Mouse (Mus musculus): Measurements from ENCODE around the gene Tbxa2r. TPM values are rescaled to one million over a fixed set of nuclear protein-coding genes. Genes with fewer than 3 reads are reported as not detected.

Gene Tbxa2r
- polyA plus RNA-seq (2012; rRNA removed): 3.5 and 4.3 TPM in 2 replicates

DNA sequence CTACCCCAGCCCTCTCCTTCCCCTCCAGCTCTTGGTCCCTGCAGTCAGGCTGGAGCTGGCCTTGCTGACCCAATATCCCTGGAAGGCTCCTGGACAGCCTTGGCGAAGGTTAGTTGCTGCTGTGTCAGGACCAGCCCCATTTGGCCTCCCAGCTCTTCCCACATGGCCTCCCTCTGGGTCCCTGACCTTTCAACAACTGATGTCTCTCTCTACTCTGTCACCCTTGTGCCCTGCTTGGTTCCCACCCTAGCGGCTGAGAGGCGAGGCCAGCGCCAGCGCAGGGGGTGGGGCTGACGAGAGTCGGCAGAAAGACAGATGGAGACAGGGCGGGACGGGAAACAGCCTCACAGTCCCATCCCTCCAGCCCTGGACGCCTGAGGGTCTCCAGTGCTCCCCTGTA lies at the start of gene Tbxa2r:
Gene Tbxa2r, plus strand, starts transcription at position 346 of the 400 bp plus-strand sequence.

DNA sequence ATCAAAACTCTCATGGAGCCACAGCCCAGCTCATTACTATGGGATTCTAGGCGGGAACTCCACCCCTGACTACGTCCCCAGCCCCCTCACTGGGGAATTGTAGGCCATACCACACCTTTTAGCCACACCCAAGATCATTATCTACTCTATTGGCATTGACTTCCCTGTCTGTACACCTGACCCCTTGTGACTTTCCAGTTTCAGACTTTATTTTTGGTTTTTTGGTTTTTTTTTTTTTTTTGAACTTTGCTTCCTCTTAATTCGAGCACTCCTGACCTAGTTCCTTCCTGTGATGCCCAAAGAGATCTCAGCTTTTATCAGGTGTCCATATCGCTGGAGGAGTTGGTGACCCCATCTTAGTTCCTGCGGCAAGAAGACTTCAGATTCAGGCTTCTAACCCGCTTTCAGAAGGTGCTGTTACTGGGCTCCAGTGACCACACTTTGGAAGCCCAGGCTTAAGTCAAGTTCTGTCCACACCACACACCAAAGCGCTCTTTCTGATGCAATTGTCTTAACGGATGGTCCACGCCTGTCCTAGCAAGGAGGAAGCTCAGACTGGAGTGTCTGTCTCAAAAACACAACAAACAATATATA lies 36.9 kb upstream of the Tbxa2r start, which contains the start of gene Tjp3:
Gene Tjp3, minus strand, starts transcription at position 71 of the 594 bp plus-strand sequence.

DNA sequence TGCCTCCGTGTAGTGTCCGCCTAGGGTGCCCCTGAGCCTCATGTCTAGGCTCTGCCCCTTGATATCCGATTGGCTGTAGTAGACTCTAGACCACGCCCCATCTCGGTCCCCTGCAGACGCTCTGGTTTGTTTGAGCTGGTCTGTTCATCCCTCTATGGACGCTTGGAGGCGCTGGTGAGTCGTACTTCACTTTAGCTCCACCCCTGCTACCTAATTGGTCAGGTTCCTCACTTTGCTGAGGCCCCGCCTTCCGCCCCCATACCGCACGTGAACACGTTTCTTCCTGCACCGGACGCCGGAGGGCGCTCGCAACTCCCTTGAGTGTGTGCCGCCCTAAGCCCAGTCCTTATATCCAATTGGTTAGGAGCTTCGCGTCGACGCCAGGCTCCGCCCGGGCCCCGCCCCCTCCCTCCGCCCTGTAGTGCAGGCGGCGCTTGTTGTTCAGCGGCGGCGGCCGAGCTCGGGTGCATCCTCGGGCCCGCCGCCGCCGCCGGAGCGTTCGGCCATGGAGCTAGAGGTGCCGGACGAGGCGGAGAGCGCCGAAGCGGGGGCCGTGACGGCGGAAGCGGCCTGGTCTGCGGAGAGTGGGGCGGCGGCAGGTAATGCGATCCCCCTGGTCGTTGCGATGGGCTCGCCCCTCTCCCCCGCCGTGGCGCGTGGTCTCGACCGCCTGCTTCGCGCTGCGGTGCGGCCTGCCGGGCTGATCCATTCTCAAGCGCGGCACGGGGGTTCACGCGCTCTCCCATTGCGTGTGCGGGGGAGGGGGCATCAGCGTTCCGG lies 35.8 kb upstream of the Tbxa2r start, which contains the start of gene Pip5k1c:
Gene Pip5k1c, plus strand, starts transcription at position 410 of the 780 bp plus-strand sequence.

DNA sequence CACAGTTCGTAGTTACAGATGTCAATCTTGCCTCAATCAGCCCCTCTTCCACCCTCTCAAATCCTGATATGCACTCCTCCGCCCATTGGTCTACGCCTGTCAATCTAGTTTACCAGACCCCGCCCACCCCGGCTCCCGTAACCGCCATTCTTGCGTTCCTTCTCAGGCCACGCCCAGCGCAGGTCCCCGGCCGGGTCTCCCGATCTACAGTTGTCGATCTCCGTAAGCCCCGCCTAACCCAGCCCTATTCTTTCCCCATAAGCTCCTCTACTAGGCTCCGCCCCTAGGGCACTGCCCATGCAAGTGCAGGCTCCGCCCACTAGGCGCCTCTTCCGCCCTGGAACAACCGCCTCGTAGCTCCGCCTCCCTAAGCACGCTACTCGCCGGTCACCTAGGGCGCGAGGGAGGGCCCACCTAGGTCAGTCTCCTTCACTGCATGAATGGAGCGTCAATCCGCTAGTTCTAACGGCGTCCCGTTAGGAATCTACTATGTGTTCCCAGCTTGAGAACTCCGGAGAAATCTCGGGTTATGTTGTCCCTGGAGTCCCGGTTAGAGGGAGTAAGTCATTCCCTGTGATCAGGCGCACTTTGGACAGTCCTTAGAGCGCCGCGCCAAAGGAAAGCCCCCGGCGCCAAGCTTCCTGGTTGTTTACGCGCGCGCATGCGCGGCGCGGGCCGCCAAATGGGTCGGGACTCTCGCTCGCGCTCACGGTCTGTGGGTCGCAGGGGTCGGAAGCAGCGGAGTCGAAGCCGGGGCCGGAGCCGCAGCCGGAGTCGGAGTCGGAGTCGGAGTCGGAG lies 7.8 kb upstream of the Tbxa2r start, which contains the start of gene Cactin:
Gene Cactin, plus strand, starts transcription at position 554 of the 798 bp plus-strand sequence.

DNA sequence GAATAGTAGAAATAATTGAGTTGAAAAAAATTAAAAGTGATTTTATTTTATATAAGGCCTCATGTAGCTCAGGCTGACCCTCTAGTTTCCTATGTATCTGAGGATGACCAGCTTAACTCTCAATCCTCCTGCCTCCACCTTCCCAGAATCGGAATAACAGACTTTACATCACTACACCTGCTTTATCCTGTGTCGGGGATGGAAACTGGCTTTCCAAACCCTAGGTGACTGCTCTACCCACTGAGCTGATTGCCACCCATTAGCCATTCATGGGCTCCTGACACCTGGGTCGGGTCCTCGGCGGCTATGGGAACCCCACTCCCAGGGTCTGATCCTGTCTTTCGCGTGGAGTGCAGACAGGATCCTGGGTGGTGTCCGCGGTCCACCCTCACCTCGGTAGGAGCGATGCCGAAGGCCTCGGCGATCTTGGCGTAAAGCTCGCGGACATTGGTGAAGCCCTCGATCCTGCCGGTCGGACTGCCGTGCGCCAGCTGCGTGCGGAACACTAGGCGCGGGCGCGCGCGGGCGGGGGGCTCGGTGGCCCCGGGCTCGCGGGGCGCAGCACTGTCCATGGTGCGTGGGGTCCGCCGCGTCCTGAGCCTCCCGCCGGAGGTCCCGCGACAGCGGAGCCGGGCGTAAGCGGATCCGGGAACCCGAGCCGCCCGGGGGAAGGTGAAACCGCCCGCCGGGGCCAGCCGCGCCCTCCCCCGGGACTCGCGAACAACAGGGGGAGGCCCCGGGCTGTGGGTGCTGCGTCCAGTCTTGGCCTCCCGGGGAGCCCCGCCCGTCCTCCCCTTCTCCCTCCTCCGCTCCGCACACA lies 14.4 kb downstream of the Tbxa2r start, which contains the start of gene Gipc3:
Gene Gipc3, minus strand, starts transcription at position 581 of the 820 bp plus-strand sequence.

DNA sequence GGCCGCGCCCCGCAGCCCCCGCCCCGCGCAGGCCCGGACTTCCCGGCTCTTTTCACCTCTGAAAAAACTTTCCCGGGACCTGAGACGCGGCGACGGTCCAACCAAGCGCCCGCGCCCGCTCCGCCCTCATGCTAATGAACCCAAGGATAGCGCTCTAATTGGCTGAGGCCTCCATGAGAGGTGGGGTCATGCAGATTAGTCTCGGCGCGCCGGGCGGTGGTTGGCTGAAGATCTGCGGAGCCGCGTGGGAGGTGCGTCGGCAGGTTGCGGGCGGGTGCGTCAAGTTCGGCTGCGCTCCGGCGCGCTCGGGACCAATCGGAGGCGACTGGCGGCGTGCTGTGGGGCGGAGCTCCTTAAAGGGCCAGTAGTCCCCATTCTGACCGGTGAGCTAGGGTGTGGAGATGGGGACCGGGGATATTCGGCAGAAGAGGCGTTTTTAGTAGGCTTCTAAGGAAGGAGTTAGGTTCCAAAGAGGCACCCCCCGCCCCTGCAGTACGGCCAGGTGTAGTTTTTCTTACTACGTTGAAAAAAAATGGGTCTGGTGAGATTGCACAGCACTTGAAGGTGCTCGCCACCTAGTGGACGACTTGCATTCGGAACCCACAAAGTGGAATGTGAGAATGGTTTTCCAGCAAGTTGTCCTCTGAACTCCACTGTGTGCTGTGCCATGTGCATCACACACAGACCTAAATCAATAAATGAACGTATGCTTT lies 22.0 kb downstream of the Tbxa2r start, which contains the start of gene Hmg20b:
Gene Hmg20b, minus strand, starts transcription at position 130 of the 713 bp plus-strand sequence.

DNA sequence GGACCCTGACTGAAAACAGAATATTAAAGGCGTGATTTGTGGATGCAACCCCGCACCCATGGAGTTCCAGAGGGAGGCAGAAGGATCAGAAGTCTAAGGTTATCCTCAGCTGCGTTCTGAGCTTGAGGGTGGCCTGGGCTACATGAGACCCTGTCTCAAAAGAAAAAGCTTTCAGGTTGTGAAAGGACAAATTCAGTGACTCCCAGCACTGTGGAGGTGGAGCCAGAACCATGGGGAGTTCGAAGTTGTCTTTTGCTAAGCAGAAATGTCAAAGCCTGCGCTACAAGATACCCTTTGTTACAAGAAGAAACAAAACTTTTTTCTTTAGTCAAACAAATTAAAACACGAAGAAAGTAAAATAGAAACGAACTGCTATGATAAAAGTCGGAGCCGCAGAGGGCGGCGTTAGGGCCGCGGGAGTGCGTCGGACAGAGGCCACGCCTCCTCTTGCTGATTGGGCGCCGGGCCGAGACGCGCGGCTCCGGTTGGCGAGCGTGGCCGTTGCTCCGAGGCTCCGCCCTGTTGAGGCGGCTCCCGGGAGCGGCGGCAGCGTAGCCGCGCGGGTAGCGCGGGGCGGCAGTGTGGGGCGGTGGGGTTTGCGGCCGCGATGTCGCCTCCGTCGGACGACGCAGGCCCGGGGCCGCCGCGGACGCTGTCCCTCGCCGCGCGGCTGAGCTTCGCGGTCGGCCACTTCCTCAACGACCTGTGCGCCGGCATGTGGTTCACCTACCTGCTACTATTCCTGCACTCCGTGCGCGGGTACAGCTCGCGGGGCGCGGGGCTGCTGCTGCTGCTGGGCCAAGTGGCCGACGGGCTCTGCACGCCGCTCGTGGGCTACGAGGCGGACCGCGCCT lies 28.7 kb downstream of the Tbxa2r start, which contains the start of gene Mfsd12:
Gene Mfsd12, plus strand, starts transcription at position 501 of the 854 bp plus-strand sequence.

DNA sequence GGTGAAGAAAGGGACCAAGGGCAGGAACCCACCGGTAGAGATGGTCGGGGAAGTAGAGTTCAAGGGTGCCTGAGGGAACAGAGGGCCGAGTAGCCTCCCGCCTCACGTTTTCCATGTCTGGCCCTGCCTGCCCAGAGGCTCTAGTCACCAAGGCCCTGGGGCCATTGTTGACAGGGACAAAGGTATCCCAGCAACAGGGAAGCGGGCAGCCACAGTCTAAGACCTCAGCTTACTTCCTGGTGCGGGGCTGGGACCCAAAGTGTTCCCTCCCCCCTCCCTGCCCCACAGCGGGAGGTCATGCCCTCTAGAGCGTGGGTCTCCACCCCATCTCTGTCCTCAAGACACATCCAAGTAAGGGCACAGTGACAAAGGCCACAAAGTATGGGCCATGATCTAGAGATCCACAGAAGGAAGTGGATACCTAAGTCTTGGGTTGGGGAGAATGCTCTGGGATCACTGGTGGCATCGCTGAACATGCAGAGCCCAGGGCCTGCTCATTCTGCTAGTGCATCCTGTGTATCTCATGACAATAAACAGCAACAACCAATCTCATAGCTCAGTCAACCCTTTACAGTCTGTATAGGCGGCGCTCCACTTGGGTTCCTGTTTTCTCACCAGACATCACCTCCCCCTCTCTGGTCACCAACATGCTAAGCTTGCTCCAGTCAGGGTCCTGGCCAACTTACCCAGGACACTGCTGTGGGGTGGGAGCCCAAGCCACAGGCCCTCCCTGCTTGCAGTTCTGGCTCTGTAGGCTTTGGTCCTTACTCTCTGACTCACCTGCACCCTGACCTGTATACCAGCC lies 37.3 kb downstream of the Tbxa2r start, which contains the start of gene 4930404N11Rik:
Gene 4930404N11Rik, minus strand, starts transcription at position 145 of the 805 bp plus-strand sequence.

DNA sequence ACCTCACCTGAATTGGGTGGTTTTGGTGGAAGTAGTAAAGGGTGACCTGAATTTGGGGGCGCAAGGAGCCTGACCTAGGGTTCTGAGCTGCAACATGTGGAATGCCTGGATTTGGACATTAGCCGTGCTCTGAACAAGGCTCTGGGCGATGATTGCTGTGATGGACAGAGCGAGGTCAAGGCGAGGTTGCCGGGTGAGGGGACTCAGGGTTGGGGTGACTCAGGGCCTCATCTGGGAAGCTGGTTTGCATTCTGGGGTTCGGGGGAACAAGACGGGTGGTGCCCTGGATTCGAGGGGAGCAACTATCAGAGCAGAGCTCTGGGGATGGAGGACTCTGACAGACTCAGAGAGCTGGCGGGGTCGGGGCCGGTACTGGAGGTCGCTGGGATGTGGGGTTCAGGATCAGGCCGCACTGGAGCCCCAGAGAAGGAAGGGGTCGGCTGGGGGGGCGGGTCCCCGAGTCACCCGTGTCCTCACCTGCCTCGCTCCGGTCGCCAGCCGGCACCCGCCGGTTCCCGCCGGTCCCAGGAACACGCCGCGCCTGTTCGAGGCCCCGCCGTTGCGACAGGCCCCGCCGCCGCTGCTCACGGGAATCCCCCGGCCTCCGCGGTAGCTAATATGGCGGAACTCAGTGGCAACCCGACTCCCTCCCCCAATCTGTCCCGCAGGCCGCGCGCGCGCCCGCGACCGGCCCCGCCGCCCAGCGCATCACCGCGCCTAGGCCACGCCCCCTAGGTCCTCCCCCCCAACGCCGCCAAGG lies 49.4 kb downstream of the Tbxa2r start, which contains the start of gene Fzr1:
Gene Fzr1, minus strand, starts transcription at position 724 of the 760 bp plus-strand sequence.

DNA sequence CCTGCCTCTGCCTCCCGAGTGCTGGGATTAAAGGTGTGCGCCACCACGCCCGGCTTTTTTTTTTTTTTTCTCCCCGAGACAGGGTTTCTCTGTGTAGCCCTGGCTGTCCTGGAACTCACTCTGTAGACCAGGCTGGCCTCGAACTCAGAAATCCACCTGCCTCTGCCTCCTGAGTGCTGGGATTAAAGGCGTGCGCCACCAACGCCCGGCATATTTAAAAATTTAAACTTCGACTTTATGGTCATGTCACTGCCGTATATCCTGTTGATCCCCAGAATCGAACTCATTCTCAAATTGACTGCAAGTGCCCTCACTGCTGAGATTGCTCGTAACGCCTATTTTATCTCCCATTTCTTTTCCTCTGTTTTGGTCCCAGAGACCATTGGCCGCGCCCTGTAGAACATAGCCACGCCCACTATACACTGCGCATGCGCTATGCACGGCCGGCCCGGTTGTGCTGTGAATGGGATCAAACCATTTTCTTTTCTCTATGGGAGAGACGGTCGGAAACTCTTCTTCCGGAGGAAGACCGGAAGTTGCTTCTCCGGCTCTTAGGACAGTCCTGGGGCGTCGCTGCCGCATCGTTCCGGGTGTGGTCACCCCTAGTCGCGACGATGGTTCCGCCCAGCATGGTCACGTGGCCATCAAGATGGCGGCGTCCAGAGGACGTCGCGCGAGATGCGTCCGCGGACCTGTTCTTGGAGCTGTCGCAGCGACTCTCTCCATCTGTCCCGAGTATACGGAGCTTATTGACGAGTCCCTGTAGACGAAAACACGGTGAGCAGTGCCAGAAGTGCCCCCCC lies 55.5 kb downstream of the Tbxa2r start, which contains the start of the genes Dohh and Gm48551:
Gene Dohh, plus strand, starts transcription at position 627 of the 803 bp plus-strand sequence.
Gene Gm48551, plus strand, starts transcription at position 665 of the 803 bp plus-strand sequence.

Other genes with a start within 250 kb of the Tbxa2r start
- gene Creb3l3, start 229.9 kb upstream of the Tbxa2r start, polyA plus RNA-seq (2012; rRNA removed): 0.23 and 0.35 TPM in 2 replicates
- gene Map2k2, start 222.8 kb upstream of the Tbxa2r start, polyA plus RNA-seq (2012; rRNA removed): 179 and 186 TPM in 2 replicates
- 10.6 and 12.4 TPM in 2 replicates for gene Zbtb7a, start 193.5 kb upstream of the Tbxa2r start, polyA plus RNA-seq (2012; rRNA removed)
- gene Pias4, start 160.8 kb upstream of the Tbxa2r start, polyA plus RNA-seq (2012; rRNA removed): 41.9 and 42.9 TPM in 2 replicates
- 1,386 and 1,461 TPM in 2 replicates for gene Eef2, start 152.1 kb upstream of the Tbxa2r start, polyA plus RNA-seq (2012; rRNA removed)
- 78.9 and 87.7 TPM in 2 replicates for gene Dapk3, start 145.7 kb upstream of the Tbxa2r start, polyA plus RNA-seq (2012; rRNA removed)
- gene 4930442H23Rik, start 144.9 kb upstream of the Tbxa2r start, polyA plus RNA-seq (2012; rRNA removed): not detected in 2 replicates
- 0.14 and 0.18 TPM in 2 replicates for gene Nmrk2, start 126.7 kb upstream of the Tbxa2r start, polyA plus RNA-seq (2012; rRNA removed)
- gene Atcay, start 97.9 kb upstream of the Tbxa2r start, polyA plus RNA-seq (2012; rRNA removed): 103 and 115 TPM in 2 replicates
- gene Zfr2, start 95.6 kb upstream of the Tbxa2r start, polyA plus RNA-seq (2012; rRNA removed): 56.2 and 61.9 TPM in 2 replicates
- gene Matk, start 75.8 kb upstream of the Tbxa2r start, polyA plus RNA-seq (2012; rRNA removed): 27.4 and 30.6 TPM in 2 replicates
- gene Mrpl54, start 61.8 kb upstream of the Tbxa2r start, polyA plus RNA-seq (2012; rRNA removed): 88.3 and 93.2 TPM in 2 replicates
- 42.9 and 51.3 TPM in 2 replicates for gene Apba3, start 61.8 kb upstream of the Tbxa2r start, polyA plus RNA-seq (2012; rRNA removed)
- 4.5 and 4.8 TPM in 2 replicates for gene Tjp3, start 37.1 kb upstream of the Tbxa2r start, polyA plus RNA-seq (2012; rRNA removed)
- 190 and 197 TPM in 2 replicates for gene Pip5k1c, start 35.8 kb upstream of the Tbxa2r start, polyA plus RNA-seq (2012; rRNA removed)
- gene Cactin, start 7.6 kb upstream of the Tbxa2r start, polyA plus RNA-seq (2012; rRNA removed): 43.9 and 45.0 TPM in 2 replicates
- gene Gipc3, start 14.5 kb downstream of the Tbxa2r start, polyA plus RNA-seq (2012; rRNA removed): 0.04 and 0.13 TPM in 2 replicates
- 68.8 and 75.6 TPM in 2 replicates for gene Hmg20b, start 21.7 kb downstream of the Tbxa2r start, polyA plus RNA-seq (2012; rRNA removed)
- 10.2 and 11.7 TPM in 2 replicates for gene Mfsd12, start 28.8 kb downstream of the Tbxa2r start, polyA plus RNA-seq (2012; rRNA removed)
- 0.14 and 0.44 TPM in 2 replicates for gene 4930404N11Rik, start 37.1 kb downstream of the Tbxa2r start, polyA plus RNA-seq (2012; rRNA removed)
- 130 and 138 TPM in 2 replicates for gene Fzr1, start 49.8 kb downstream of the Tbxa2r start, polyA plus RNA-seq (2012; rRNA removed)
- gene Dohh, start 55.7 kb downstream of the Tbxa2r start, polyA plus RNA-seq (2012; rRNA removed): 65.9 and 67.3 TPM in 2 replicates
- gene Gm48551, start 55.7 kb downstream of the Tbxa2r start, polyA plus RNA-seq (2012; rRNA removed): 6.7 and 7.1 TPM in 2 replicates
- gene Gm48552, start 60.3 kb downstream of the Tbxa2r start, polyA plus RNA-seq (2012; rRNA removed): 8.2 and 10.2 TPM in 2 replicates
- 3.1 and 3.9 TPM in 2 replicates for gene Smim24, start 64.3 kb downstream of the Tbxa2r start, polyA plus RNA-seq (2012; rRNA removed)
- gene Nfic, start 126.9 kb downstream of the Tbxa2r start, polyA plus RNA-seq (2012; rRNA removed): 11.0 and 17.7 TPM in 2 replicates
- 286 and 299 TPM in 2 replicates for gene Celf5, start 154.0 kb downstream of the Tbxa2r start, polyA plus RNA-seq (2012; rRNA removed)
- 145 and 155 TPM in 2 replicates for gene Ncln, start 167.7 kb downstream of the Tbxa2r start, polyA plus RNA-seq (2012; rRNA removed)
- 0.34 and 0.43 TPM in 2 replicates for gene S1pr4, start 171.4 kb downstream of the Tbxa2r start, polyA plus RNA-seq (2012; rRNA removed)
- 0.84 and 1.1 TPM in 2 replicates for gene Gna15, start 195.5 kb downstream of the Tbxa2r start, polyA plus RNA-seq (2012; rRNA removed)
- 94.4 and 98.2 TPM in 2 replicates for gene Gna11, start 216.5 kb downstream of the Tbxa2r start, polyA plus RNA-seq (2012; rRNA removed)
- 534 and 542 TPM in 2 replicates for gene Aes, start 230.8 kb downstream of the Tbxa2r start, polyA plus RNA-seq (2012; rRNA removed)
- gene Tle2, start 245.8 kb downstream of the Tbxa2r start, polyA plus RNA-seq (2012; rRNA removed): 102 and 134 TPM in 2 replicates